Mouse (Mus musculus): ENCODE measurements around the gene Gm20388.
"Not testable (repeated sequence)": the region's sequence is repeated elsewhere in the genome, so short reads cannot be mapped to it uniquely, and the experiment has no call there.

The Gm20388 gene

DNA sequence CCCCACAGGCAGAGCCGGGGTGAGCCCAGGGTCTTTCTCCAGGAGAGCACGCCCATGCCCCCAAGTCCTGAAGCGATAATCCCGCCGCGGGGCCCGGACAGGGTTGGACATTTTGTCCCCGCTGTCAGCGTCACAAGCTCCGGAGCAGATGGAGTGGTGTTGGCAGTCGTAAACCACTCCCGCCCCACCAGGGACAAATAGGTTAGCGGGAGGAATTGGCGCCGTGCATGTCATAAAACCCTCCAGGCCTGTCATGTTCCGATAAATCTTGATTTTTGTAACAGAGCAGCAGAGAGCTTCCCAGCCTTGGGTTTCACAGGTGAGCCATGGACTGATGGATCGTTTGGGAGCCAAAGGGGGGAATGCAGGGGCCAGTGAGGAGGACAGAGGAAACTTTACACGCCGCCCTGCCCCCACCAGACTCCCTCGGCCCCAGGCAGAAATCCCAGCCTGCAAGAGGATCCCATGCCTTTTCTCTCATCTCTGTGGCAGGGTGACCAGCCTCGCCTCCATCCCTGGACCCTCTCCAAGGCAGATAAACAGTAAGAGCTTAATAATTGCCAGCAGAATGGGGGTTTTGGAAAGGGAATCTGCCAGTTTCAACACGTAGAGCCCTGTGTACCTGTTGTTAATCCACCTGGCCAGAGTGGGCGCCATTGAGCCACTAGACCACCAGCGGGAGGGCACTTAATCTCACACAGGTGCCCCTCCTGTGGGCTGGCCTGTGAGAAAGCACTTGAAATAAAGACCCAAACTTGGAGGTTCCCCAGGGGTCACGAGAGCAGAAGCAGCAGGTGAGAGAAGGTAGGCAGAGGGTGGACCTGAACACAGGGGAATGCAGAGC is 1400.6 kb downstream of the Gm20388 start:
- no peak for DNase-seq (ENCODE audit: low spot score)

DNA sequence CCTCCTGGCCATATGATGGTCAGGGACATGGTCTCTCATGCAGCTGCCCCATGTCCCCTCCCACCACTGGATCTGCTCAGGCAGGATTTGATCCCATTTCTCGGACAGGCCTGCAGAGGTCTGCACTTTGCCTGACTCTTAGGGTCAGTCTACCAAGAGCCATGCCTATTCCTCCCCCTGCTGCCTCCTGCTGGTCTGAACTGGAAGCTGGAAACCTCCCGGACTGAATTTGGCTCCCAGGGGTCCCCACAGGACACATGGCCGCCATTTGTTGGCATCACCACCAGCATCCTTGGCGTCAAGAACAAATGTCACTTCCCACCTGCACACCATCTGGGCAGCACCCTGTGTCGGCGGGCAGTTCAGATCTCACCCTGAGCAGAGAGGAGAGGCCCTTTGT is 1402.8 kb downstream of the Gm20388 start:
- no peak for DNase-seq (ENCODE audit: low spot score)

DNA sequence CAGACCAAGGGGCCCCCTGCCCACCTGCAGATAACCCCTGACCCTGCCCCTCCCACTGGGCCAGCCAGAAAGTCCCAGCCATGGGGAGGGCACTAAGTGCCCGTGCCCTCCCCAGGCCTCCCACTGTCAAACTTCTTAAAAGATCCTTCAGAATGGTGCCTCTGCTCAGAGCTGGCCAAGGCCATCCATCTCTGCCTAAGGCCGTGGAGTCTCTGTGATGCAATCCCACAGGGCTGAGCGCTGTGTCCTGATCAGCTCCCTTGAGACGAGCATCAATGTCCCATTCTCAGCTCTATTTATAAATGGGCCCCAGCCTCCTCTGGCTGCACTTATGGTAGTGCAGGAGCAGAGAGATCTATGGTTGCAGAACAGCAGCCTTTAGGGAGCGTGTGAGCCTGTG is 1403.4 kb downstream of the Gm20388 start:
- DNase-seq (ENCODE audit: low spot score), result no peak

DNA sequence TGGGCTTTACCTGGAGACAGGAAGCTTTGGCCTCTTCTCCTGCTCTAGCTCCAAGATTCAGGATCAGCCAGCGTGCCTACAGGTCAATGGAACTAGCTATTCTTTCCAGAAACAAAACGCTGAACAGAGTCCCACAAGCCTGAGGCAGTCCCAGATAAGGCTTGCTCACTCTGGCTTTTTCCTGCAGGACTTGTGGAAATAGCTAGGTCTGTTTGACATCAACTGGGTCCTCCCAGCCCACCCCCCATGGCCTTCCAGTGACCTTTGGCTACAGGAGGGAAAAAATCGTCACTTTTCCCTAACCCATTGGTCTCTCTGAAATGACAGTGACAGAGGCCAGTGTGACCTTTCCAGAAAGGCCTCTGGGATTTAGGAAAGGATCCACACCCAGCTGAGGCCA is 1404.9 kb downstream of the Gm20388 start:
- no peak for DNase-seq (ENCODE audit: low spot score)

DNA sequence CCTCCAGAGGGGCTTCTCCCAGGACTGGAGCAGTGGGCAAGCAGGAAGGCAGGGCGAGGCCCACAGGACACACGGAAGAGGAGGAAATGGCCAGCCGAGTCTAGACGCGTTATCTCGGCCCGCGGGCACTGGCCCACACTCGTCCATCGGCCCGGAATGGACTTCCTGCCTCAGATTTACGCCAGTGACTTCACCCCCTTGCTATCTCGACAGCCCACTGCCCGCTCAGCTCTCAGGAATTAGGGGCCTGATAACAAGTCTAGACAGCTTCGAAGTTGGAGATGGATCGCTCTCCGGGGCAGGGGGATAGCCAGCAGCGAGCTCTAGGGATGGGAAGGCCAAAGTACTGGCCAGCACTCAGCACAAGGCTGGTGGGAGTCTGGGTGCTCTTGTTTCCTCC is 1405.4 kb downstream of the Gm20388 start:
- DNase-seq (ENCODE audit: low spot score), result no peak

DNA sequence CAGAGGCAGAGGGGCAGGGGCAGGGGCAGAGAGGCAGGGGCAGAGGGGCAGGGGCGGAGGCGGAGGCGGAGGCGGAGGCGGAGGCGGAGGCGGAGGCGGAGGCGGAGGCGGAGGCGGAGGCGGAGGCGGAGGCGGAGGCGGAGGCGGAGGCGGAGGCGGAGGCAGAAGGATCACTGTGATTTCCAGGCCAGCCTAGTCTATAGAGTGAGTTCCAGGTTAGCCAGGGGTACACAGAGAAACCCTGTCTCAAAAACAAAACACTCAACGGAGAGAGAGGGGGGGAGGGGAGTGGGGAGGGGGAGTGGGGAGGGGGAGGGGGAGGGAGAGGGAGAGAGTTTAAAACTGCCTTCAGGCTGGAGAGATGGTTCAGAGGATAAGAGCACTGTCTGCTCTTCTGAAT is 1408.1 kb downstream of the Gm20388 start:
- DNase-seq (ENCODE audit: low spot score), result not testable (repeated sequence)

DNA sequence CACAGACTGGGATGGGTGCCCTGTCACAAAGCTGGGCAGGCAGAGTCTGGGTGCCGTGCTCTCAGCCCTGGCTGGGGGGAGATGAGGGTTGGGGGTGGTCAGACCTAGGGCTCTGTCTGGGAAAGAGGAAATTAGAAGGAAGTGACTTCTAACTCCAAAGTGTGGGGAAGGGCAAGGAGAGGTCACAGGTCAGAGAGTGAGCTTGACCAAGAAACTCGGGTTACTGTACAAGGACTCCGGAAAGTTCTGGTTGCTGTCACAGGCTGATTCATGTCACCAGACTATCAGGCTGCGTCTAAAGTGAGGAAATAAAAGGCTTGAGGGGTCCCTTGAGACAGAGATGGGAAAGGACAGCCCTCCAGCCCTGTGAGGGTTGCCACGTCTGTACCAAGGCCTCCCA is 1408.8 kb downstream of the Gm20388 start:
- DNase-seq (ENCODE audit: low spot score), result no peak

DNA sequence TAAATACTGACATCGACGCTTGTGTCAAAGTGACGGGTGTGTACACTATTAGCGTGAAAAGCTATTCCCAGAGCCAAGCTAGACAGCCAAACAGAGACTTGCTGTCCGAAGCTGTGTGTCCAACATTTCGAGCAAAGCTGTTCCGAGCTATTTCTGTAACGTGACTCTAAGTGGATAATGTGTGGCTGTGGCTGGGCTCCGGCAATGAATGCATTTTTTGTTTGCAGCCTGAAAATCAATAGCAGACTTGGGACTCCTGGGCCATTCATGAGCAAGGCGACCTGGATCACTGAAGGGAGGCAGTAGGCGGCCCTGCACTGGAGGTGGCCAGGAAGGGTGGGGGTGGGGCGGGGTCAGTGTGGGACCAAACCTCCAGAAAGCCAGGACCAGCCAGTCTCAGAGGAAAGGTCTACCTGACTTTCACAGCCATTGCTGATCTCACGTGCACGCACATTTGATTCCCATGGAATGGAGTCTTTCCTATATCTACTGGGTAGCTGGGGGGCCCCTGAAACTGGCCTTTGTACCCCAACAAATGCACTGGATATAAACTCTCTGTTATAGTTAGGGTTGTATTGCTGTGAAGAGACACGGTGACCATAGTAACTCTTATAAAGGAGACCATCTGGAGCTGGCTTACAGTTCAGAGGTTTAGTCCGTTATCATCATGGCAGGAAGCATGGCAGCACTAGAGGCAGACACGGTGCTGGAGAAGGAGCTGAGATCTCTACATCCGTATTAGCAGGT is 1415.7 kb downstream of the Gm20388 start:
- no peak for DNase-seq (ENCODE audit: low spot score)

DNA sequence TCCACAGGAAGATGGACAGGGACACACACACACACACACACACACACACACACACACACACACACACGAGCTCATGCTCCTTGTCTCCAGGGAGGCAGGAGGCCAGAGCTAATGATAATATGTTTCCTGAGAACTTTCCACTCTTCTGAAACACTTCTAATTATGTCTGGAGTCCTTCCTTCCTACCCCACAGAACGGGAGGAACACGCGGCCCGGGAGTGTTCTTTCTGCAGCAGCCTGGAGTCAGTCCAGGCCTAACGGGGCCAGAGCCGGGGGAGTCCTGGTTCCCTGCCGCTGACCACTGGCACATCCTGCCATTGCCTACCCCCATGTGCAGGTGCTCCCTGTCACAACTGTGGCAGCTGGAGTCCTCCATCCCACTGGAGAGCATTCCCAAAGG is 1421.8 kb downstream of the Gm20388 start:
- DNase-seq (ENCODE audit: low spot score), result peak; percentile 31

DNA sequence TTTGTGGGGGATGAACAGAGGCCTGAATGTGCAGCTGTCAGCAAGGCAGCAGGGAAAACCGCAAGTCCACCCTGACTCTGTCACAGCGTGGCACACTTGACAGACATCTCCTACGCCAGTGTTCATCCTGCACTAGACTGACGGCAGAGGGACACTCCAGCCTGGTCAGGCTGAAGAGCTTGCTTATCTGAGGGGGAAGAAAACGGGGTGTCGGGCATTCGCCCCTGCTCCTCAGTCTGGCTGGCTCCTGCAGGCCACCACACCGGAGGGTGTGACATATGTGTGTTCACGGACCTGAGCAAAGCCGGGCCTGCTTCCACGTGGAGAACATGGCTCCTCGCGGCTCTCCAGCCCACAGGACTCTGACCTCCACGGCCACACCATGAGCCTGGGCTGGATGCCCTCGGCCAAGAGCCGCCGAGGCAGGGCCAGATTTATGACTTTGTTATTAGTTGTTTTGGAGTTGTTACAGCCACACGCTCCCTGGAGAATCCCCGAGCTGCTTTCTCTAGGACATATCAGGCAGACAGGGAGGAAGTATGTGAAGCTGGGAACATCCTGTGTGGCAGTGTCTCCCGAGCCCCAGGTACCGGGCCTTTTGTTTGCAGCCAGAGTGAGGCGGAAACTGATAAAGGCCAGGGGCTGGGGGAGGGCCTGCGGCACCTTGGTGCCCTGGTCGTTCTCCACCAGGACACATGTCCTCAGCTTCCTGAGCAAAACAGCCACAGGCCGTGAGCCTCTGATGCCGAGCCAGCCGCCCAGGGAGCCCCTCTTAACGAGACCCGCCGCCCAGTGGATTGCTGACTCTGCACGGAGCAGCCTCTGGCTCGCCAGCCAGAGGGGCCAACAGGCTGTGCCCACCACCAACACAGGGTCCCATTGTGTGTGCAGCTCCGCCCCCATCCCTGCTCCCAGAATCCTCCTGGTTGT is 1424.1 kb downstream of the Gm20388 start:
- no peak for DNase-seq (ENCODE audit: low spot score)

DNA sequence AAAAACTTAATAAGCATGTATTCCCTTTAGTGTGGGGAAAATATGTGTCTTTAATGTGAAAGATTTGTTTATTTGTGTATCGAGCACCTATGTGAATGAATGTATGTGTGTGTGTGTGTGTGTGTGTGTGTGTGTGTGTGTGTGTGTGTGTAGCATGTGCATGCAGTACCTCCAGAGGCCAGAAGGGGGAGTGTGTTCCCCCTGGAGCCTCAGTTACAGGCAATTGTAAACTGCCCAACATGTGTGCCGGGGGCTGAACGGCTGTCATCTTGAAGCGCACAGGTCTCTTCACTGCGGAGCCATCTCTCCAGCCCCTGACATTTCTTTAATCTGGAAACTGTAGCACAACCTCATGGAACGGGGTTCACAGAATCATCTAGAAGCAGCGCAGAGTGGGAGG is 1425.0 kb downstream of the Gm20388 start:
- DNase-seq (ENCODE audit: low spot score), result no peak

DNA sequence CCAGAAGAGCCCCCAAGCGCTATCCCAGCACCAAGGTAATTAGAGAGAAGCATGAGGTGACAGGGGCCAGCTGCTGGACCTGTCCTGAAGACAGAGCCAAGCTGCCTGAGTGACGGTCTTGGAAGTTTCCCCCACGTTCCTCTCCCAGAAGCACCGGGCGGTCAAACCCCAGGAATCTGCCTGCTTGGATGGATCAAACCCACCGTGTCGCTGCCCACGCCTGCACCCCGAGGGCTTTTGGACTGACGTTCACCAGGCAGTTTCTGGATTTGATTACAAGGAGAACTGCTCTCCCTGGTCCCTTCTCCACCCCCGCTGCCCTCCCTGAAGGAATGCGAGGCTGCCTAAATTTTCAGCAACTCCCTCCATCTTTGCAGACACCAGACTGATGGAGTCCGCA is 1432.3 kb downstream of the Gm20388 start:
- DNase-seq (ENCODE audit: low spot score), result no peak

DNA sequence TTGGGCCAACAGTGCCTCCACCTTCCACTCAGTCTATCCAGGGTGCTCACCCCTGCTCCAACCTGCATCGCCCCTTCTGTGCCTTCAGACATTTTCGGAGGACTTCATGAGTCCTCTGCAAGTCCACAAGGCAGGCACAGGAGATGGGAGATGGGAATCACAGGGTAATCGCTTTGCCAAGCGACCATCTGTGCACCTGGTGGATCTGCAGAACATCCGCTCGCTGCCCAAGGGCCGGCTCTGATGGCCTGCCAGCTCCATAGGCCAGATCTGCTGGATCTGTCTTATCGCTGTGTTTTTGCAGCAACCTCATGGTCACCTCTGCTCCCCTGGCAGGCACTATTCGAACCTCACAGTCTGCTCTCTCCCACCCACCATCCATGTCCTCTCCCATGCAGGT is 1433.8 kb downstream of the Gm20388 start:
- DNase-seq (ENCODE audit: low spot score), result peak; percentile 38

DNA sequence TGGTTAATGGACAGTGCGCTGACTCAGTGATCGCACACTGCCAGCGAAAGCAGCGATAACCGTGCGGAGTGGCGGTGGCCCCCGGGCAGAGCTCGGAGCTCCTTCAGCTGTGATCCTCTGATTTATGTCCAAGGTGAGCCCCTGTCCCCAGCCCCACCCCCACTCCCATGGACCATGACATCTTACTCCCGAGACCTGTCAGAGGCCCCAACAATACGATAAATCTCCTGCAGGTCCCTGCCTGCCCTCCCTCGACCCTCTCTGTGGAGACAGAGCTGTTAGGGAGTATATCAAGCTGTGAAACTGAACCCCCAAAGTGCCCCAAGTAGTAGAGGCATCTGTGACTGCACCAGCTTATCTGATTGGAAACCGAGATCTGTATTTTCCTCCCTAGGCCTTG is 1435.5 kb downstream of the Gm20388 start:
- no peak for DNase-seq (ENCODE audit: low spot score)

DNA sequence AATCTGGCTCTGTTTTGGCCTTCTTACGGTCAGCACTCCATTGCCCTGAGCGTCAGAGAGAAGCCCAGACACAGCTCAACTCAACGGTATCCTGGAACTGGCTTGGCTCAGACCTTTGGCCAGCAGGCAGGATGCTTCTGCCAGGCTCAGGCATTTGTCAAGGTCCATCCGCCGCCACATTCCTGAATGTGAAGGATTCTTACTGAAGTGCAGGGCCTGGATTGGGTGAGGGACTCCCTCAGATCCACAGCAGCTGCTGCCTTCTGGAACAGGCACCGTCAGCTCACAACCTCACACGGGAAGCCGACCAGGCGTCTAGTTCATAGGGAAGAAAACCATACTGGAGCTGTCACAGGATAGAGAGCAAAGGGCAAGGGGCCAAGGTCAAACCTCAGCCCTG is 1436.2 kb downstream of the Gm20388 start:
- DNase-seq (ENCODE audit: low spot score), result no peak

DNA sequence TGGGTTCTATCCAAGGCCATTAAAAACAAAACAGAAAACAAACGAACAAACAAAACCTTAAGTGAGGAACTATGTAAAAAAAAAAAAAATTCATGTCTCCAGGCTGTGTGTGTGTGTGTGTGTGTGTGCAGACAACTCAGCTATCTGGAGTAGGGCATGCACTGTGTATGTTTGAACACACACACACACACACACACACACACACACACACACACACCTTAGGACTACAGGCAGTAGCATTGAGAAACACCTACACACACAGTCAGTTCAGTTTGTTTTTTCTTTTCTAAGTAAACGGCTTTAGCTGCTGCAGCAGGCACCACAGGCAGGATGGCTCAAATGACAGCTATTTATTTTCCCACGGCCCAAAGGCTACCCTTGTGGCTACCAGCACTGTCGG is 1438.4 kb downstream of the Gm20388 start:
- no peak for DNase-seq (ENCODE audit: low spot score)

DNA sequence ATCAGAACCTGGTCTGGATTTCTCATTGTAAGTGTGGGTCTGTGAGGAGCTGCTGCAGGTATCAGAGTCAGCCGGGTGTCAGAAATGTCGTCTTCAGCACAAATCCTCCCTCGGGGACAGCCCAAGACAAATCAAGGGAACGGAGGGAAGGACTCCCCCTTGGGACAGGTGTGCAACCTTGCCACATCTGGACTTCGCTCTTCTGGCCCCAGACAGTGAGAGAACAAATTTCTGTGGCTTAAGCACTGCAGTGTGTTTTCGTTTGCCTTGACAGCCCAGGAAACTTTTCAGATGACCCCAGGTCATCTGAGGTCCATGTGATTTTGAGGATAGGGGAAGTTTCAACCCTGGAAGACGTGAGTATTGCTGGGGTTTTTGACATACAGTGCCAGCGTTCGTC is 1440.2 kb downstream of the Gm20388 start:
- DNase-seq (ENCODE audit: low spot score), result no peak

DNA sequence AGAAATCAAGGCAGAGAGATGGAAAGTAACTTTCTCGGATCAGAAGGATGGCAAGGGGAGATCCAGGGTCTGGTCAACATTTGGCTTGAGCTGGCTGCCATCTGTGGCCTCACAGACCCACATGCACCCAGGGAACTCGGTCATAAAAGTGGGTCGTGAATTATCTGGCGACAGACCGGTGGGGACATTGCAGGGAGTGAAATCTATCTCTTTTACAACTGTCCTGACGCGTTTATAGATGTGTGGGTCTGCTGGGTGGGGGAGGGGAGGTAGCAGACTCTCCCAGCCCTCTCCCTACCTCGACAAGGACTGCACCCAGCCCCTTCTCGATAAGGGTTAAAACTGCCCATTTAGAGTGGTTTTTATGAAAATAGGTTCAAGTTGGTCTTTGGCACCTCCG is 1444.2 kb downstream of the Gm20388 start:
- no peak for DNase-seq (ENCODE audit: low spot score)

DNA sequence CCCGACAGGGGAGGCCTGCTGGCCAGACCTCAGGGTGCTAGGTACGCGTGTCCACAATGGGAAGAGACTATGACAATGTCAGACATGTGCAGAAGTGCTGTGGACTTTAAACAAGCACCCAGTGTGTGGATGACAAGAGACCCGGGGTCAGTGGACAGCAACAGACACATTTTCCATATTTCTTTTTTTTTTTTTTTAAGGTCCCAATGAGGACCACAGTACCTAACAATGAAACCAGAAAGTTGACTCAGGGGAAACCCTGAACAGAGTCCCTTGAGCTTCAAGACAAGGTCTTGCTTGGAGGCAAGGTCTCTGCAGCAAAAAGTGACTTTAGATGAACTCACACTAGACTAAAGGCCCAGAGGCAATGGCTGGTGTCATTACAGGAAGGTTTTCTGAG is 1446.8 kb downstream of the Gm20388 start:
- no peak for DNase-seq (ENCODE audit: low spot score)

DNA sequence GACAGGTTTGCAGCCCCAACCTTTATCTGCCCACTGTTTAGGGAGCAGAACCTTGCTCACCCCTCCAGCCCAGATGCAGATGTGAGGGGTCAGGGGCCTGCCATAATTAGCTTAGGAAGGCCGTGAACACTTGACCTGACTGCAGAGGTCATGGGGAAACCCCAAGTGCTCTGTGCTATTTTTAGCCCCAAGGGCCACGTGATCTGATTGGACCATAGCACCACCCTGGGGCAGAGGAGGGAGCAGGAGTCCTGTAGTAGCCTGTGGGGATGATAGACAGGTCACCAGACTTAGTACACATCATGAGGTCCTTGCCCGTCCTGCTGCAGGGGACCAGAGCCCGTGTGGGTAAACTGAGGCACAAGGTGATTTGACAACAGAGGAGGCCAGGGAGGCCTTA is 1448.0 kb downstream of the Gm20388 start:
- no peak for DNase-seq (ENCODE audit: low spot score)

DNA sequence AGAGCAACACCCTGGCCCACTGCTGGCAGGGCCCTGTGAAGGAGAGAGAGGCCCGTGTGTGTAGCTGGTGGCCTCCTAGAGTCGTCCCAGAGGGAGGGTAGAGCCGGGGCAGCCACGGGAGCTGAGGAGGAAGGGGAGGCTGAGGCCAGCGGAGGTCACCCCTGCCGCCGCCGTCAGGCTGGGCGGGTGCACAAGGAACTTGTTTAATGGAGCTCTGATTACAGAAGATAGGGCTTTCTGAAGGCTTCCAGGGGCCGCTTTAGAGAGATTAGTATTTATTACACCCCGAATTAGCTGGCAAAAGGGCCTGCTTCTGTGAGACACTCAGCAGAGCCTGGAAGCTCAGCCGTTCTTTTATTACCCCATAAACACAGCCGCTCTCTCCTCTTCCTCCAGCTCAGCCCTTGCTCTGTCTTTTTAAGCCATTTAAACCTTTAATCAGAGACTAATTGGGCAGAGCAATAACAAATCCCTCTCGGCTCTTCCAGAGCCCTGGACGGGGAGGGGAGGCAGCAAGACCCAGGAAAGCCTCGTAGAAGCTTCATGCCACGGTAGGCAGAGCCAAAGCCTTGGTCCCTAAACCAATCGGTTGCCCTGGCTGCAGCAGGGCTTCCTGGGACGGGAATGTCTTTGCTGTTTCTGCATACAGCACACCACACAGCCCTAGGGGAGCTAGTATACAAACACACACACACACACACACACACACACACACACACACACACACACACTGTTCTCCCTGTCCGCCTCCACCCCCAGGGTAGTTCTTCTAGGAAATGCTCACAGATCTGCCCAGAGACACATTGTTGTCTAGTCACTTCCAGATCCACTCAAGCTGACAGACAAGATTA is 1448.7 kb downstream of the Gm20388 start:
- DNase-seq (ENCODE audit: low spot score), result peak; percentile 91

DNA sequence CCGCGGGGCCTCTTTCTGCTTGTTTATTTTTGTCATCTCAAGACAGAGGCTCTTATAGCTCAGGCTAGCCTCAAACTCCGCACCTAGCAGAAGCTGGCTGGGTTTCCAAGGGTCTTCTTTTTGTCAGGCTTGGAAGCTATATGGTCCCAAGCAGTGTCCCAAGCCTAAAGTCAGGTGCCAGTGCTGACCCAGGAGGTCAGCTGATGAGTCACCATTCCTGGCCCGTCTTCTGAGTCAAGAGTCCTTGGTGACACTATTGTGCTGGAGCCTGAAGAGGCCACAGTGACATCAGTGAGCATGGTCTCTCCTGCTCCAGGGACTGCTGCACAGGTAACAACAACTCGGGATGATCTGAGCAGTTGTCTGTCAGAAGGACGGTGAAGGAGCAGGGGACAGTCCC is 1449.4 kb downstream of the Gm20388 start:
- DNase-seq (ENCODE audit: low spot score), result no peak

All from MN1 (cell line).